Mouse (Mus musculus): ENCODE data around the gene S100a11. TPM values are rescaled to one million over a fixed set of nuclear protein-coding genes. Genes with fewer than 3 reads are reported as not detected.
"Not testable (repeated sequence)": the region's sequence is repeated elsewhere in the genome, so short reads cannot be mapped to it uniquely, and the experiment has no call there.

S100a11 gene
- 842 and 881 TPM in 2 replicates for polyA plus RNA-seq (2015; fragmentation: Nextera tagmentation; extraction: Ambion mirVana)

- ATAC-seq (ENCODE audit: extremely low read depth, insufficient number of reproducible peaks, low FRiP score, low TSS enrichment) = peak; percentile 83
- peak within 1 kb of the TSS; percentile 87 for H3K27ac ChIP-seq (replicated peaks)
- H3K9ac ChIP-seq = peak within 1 kb of the TSS; percentile 91
- peak within 1 kb of the TSS; percentile 71 for H3K4me3 ChIP-seq
- under 1% methylated on average over 38 of the region's 38 CpGs for WGBS
- peaks cover 30% of the 10 kb centered on the region for H3K4me1 ChIP-seq
- no peaks in the 10 kb centered on the region for H3K9me3 ChIP-seq
- peaks cover 15% of the 10 kb centered on the region for H3K36me3 ChIP-seq
- H3K27me3 ChIP-seq (replicated peaks) = no peaks in the 10 kb centered on the region
- H3K4me2 ChIP-seq = peak within 1 kb of the TSS; percentile 72
These were observed at the start of gene S100a11 for GRCm38 (mm10) chr3:93520330-93521193. TSS of gene S100a11 (plus strand) at chr3:93520488.

GRCm38 (mm10) chr3:93480053-93480452 is 40.2 kb upstream of the S100a11 start:
- H3K4me3 ChIP-seq = no peak overlapping the region
- H3K9ac ChIP-seq = no peak overlapping the region
- 0 out of 2 replicates have a peak, but pooled peaks cover 9% of the 10 kb centered on the region for H3K4me1 ChIP-seq
- no peak overlapping the region for H3K27ac ChIP-seq (replicated peaks)
- no peak overlapping the region for H3K4me2 ChIP-seq
- no peaks in the 10 kb centered on the region for H3K27me3 ChIP-seq (replicated peaks)
- no peaks in the 10 kb centered on the region for H3K9me3 ChIP-seq
- WGBS = 49% methylated on average over 1 of the region's 1 CpGs
- no peaks in the 10 kb centered on the region for H3K36me3 ChIP-seq
- ATAC-seq (ENCODE audit: extremely low read depth, insufficient number of reproducible peaks, low FRiP score, low TSS enrichment) = no peak

GRCm38 (mm10) chr3:93481982-93482616 is 38.2 kb upstream of the S100a11 start:
- Histone ChIP-seq H3K9ac (no peak overlapping the region), H3K4me1 (0 out of 2 replicates have a peak, but pooled peaks cover 9% of the 10 kb centered on the region), H3K4me3 (no peak overlapping the region), H3K9me3 (no peaks in the 10 kb centered on the region), H3K36me3 (no peaks in the 10 kb centered on the region), H3K27ac (replicated peaks) (no peak overlapping the region), H3K4me2 (no peak overlapping the region), H3K27me3 (replicated peaks) (no peaks in the 10 kb centered on the region)
- no peak for ATAC-seq (ENCODE audit: extremely low read depth, insufficient number of reproducible peaks, low FRiP score, low TSS enrichment)
- WGBS = 64% methylated on average over 2 of the region's 2 CpGs

GRCm38 (mm10) chr3:93485611-93486010 is 34.7 kb upstream of the S100a11 start:
- WGBS = 79% methylated on average over 3 of the region's 3 CpGs
- H3K9ac ChIP-seq = no peak overlapping the region
- H3K4me3 ChIP-seq = no peak overlapping the region
- H3K36me3 ChIP-seq = no peaks in the 10 kb centered on the region
- no peaks in the 10 kb centered on the region for H3K27me3 ChIP-seq (replicated peaks)
- 0 out of 2 replicates have a peak, but pooled peaks cover 4% of the 10 kb centered on the region for H3K4me1 ChIP-seq
- no peak overlapping the region for H3K27ac ChIP-seq (replicated peaks)
- H3K9me3 ChIP-seq = no peaks in the 10 kb centered on the region
- no peak overlapping the region for H3K4me2 ChIP-seq
- ATAC-seq (ENCODE audit: extremely low read depth, insufficient number of reproducible peaks, low FRiP score, low TSS enrichment) = no peak

GRCm38 (mm10) chr3:93488541-93488940 is 31.7 kb upstream of the S100a11 start:
- 0 out of 2 replicates have a peak, but pooled peaks cover 4% of the 10 kb centered on the region for H3K4me1 ChIP-seq
- H3K27ac ChIP-seq (replicated peaks) = no peak overlapping the region
- 0 out of 2 replicates have a peak, but pooled peaks cover 4% of the 10 kb centered on the region for H3K27me3 ChIP-seq (replicated peaks)
- H3K4me3 ChIP-seq = no peak overlapping the region
- no peak overlapping the region for H3K4me2 ChIP-seq
- ATAC-seq (ENCODE audit: extremely low read depth, insufficient number of reproducible peaks, low FRiP score, low TSS enrichment) = no peak
- H3K9me3 ChIP-seq = no peaks in the 10 kb centered on the region
- H3K9ac ChIP-seq = no peak overlapping the region
- H3K36me3 ChIP-seq = no peaks in the 10 kb centered on the region
- WGBS = 75% methylated on average over 2 of the region's 2 CpGs

- ATAC-seq (ENCODE audit: extremely low read depth, insufficient number of reproducible peaks, low FRiP score, low TSS enrichment) = no peak
- H3K27me3 ChIP-seq (replicated peaks) = 0 out of 2 replicates have a peak, but pooled peaks cover 4% of the 10 kb centered on the region
- WGBS = 54% methylated on average over 3 of the region's 3 CpGs
- H3K9me3 ChIP-seq = no peaks in the 10 kb centered on the region
- H3K36me3 ChIP-seq = no peaks in the 10 kb centered on the region
- H3K9ac ChIP-seq = no peak overlapping the region
- H3K4me1 ChIP-seq = no peaks in the 10 kb centered on the region
- no peak overlapping the region for H3K4me2 ChIP-seq
- no peak overlapping the region for H3K4me3 ChIP-seq
- H3K27ac ChIP-seq (replicated peaks) = no peak overlapping the region
These were observed 28.1 kb upstream of the S100a11 start for GRCm38 (mm10) chr3:93492176-93492575.

GRCm38 (mm10) chr3:93493992-93494391 is 26.3 kb upstream of the S100a11 start:
- WGBS = 2% methylated on average over 4 of the region's 4 CpGs
- Histone ChIP-seq H3K36me3 (no peaks in the 10 kb centered on the region), H3K4me3 (no peak overlapping the region), H3K4me2 (no peak overlapping the region), H3K9me3 (no peaks in the 10 kb centered on the region), H3K4me1 (no peaks in the 10 kb centered on the region), H3K9ac (no peak overlapping the region), H3K27me3 (replicated peaks) (0 out of 2 replicates have a peak, but pooled peaks cover 4% of the 10 kb centered on the region), H3K27ac (replicated peaks) (no peak overlapping the region)
- ATAC-seq (ENCODE audit: extremely low read depth, insufficient number of reproducible peaks, low FRiP score, low TSS enrichment) = no peak

- not testable (repeated sequence) for ATAC-seq (ENCODE audit: extremely low read depth, insufficient number of reproducible peaks, low FRiP score, low TSS enrichment); H3K4me1 ChIP-seq; H3K9ac ChIP-seq; H3K27me3 ChIP-seq (replicated peaks); H3K9me3 ChIP-seq; H3K36me3 ChIP-seq; H3K4me2 ChIP-seq; H3K4me3 ChIP-seq; H3K27ac ChIP-seq (replicated peaks)
- WGBS = 23% methylated on average over 5 of the region's 5 CpGs
These were observed 25.5 kb upstream of the S100a11 start for GRCm38 (mm10) chr3:93494774-93495173.

- Histone ChIP-seq H3K9ac (no peak overlapping the region), H3K36me3 (no peaks in the 10 kb centered on the region), H3K9me3 (no peaks in the 10 kb centered on the region), H3K4me3 (no peak overlapping the region), H3K4me1 (no peaks in the 10 kb centered on the region), H3K27me3 (replicated peaks) (0 out of 2 replicates have a peak, but pooled peaks cover 4% of the 10 kb centered on the region), H3K4me2 (no peak overlapping the region), H3K27ac (replicated peaks) (no peak overlapping the region)
- no peak for ATAC-seq (ENCODE audit: extremely low read depth, insufficient number of reproducible peaks, low FRiP score, low TSS enrichment)
- 62% methylated on average over 3 of the region's 3 CpGs for WGBS
These were observed 23.2 kb upstream of the S100a11 start for GRCm38 (mm10) chr3:93497131-93497530.

- no peak overlapping the region for H3K27ac ChIP-seq (replicated peaks)
- ATAC-seq (ENCODE audit: extremely low read depth, insufficient number of reproducible peaks, low FRiP score, low TSS enrichment) = no peak
- H3K9ac ChIP-seq = no peak overlapping the region
- no peaks in the 10 kb centered on the region for H3K4me1 ChIP-seq
- H3K27me3 ChIP-seq (replicated peaks) = no peaks in the 10 kb centered on the region
- H3K4me2 ChIP-seq = no peak overlapping the region
- H3K9me3 ChIP-seq = 0 out of 2 replicates have a peak, but pooled peaks cover 4% of the 10 kb centered on the region
- no peak overlapping the region for H3K4me3 ChIP-seq
- no peaks in the 10 kb centered on the region for H3K36me3 ChIP-seq
These were observed 21.2 kb upstream of the S100a11 start for GRCm38 (mm10) chr3:93499129-93499528.

GRCm38 (mm10) chr3:93504536-93505189 is 15.6 kb upstream of the S100a11 start:
- 79% methylated on average over 7 of the region's 7 CpGs for WGBS
- Histone ChIP-seq H3K4me1 (no peaks in the 10 kb centered on the region), H3K9me3 (0 out of 2 replicates have a peak, but pooled peaks cover 4% of the 10 kb centered on the region), H3K36me3 (no peaks in the 10 kb centered on the region), H3K4me2 (no peak overlapping the region), H3K27me3 (replicated peaks) (no peaks in the 10 kb centered on the region), H3K4me3 (no peak overlapping the region), H3K9ac (no peak overlapping the region), H3K27ac (replicated peaks) (no peak overlapping the region)
- no peak for ATAC-seq (ENCODE audit: extremely low read depth, insufficient number of reproducible peaks, low FRiP score, low TSS enrichment)
